Mouse (Mus musculus) neural tube, embryonic 13.5 days (tissue): ENCODE results near the gene Defb35. TPM values are rescaled to one million over a fixed set of nuclear protein-coding genes. Genes with fewer than 3 reads are reported as not detected.

Source experiments
- ATAC-seq: fragments of 200-750 bp; cut with Nextera tagmentation; 2 replicates; pipeline ENCODE4 v1.8.0; 2017; ENCODE audit warnings: low read depth, mild to moderate bottlenecking, moderate TSS enrichment, moderate library complexity
- H3K27ac ChIP-seq: fragments of 300-500 bp; sonication (generic); replicated peaks from 2 replicates; pipeline ENCODE4 v1.5.1; 2015; ENCODE audit warnings: moderate library complexity, mild to moderate bottlenecking, inconsistent platforms
- H3K27me3 ChIP-seq: fragments of 300-500 bp; sonication (generic); 2 replicates; pipeline ENCODE4 v1.6.1; 2015; ENCODE audit warnings: mild to moderate bottlenecking, inconsistent platforms
- H3K36me3 ChIP-seq: fragments of 300-500 bp; sonication (generic); 2 replicates; pipeline ENCODE4 v1.6.1; 2015; ENCODE audit warnings: mild to moderate bottlenecking, inconsistent platforms
- H3K4me1 ChIP-seq: fragments of 300-500 bp; sonication (generic); replicated peaks from 2 replicates; pipeline ENCODE4 v1.6.1; 2015; ENCODE audit warnings: inconsistent platforms
- H3K4me2 ChIP-seq: fragments of 300-500 bp; sonication (generic); 2 replicates; pipeline ENCODE4 v1.6.1; 2015; ENCODE audit warnings: inconsistent platforms, mild to moderate bottlenecking, moderate library complexity
- H3K4me3 ChIP-seq: fragments of 300-500 bp; sonication (generic); 2 replicates; pipeline ENCODE4 v1.5.1; 2015; ENCODE audit warnings: mild to moderate bottlenecking, inconsistent platforms
- H3K9ac ChIP-seq: fragments of 300-500 bp; sonication (generic); 2 replicates; pipeline ENCODE4 v1.6.1; 2015; ENCODE audit warnings: moderate library complexity, mild to moderate bottlenecking, inconsistent platforms
- H3K9me3 ChIP-seq: fragments of 300-500 bp; sonication (generic); 2 replicates; pipeline ENCODE4 v1.6.1; 2016; ENCODE audit warnings: inconsistent platforms
- WGBS: fragments of 180-500 bp; shearing (Covaris S2); methylation state at CpG from one replicate; pipeline ENCODE4 v1.1.7; 2015; 5-methylcytosine and 5-hydroxymethylcytosine counted together
- polyA plus RNA-seq: library from polyadenylated mRNA; unstranded; fragments of >200 nt; fragmentation: Nextera tagmentation; extraction: Ambion mirVana; gene quantifications from 2 replicates; pipeline ENCODE4 v1.2.1, GENCODE M21; 2015

The Defb35 gene
- polyA plus RNA-seq, 1 experiment from 2014 or later, result not detected

DNA sequence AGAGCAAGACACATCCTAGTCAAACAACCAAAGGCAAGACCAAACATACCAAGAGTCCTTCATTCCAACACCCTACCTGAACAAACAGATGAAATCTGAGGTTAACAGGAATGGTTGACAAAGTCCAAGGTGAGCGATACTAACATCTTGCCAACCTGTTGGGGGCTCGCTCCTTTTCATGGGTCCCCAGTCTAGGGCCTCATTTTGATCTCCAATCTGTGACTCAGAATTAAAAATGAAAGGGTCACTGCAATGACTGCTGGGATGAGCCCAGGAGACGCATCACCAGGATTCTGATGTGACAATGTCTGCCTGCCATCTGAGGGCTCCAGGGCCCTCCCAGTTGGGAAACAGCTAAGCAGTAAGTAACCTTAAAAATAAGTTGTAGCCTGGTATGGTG is 31.3 kb downstream of the Defb35 start, which contains the start of gene Ccdc70:
Gene Ccdc70 (plus strand): TSS at position 301 of the 400 bp plus-strand sequence.
- ATAC-seq, result no peak

GRCm38 (mm10) chr8:21978193-21978592 is 40.0 kb downstream of the Defb35 start:
- ATAC-seq, result no peak
- 63% methylated on average over 4 of the region's 4 CpGs for WGBS
- Histone ChIP-seq H3K9ac (no peak overlapping the region), H3K4me3 (no peak overlapping the region), H3K4me2 (no peak overlapping the region), H3K27me3 (no peaks in the 10 kb centered on the region), H3K4me1 (no peaks in the 10 kb centered on the region), H3K9me3 (no peaks in the 10 kb centered on the region), H3K27ac (no peak overlapping the region), H3K36me3 (no peaks in the 10 kb centered on the region)

More for the DNA sequence above, 31.3 kb downstream of the Defb35 start, which contains the start of gene Ccdc70:
- Histone ChIP-seq H3K9ac (no peak within 1 kb of the TSS), H3K4me2 (no peak within 1 kb of the TSS), H3K4me3 (no peak within 1 kb of the TSS), H3K4me1 (no peaks in the 10 kb centered on the region), H3K27ac (no peak within 1 kb of the TSS), H3K9me3 (no peaks in the 10 kb centered on the region), H3K27me3 (no peaks in the 10 kb centered on the region), H3K36me3 (no peaks in the 10 kb centered on the region)
- WGBS, result 96% methylated on average over 3 of the region's 3 CpGs

- Histone ChIP-seq H3K27me3 (no peaks in the 10 kb centered on the region), H3K9me3 (no peaks in the 10 kb centered on the region), H3K36me3 (no peaks in the 10 kb centered on the region), H3K4me2 (no peak overlapping the region), H3K27ac (no peak overlapping the region), H3K4me1 (no peaks in the 10 kb centered on the region), H3K9ac (no peak overlapping the region), H3K4me3 (no peak overlapping the region)
- 53% methylated on average over 8 of the region's 8 CpGs for WGBS
- ATAC-seq, result peak; percentile 63
Observed at GRCm38 (mm10) chr8:21981664-21982337, 43.6 kb downstream of the Defb35 start.

Other genes with a start within 250 kb of the Defb35 start
- gene AY761184, start 234.7 kb upstream of the Defb35 start, polyA plus RNA-seq, result not detected in 2 replicates
- gene Defa24, start 203.9 kb upstream of the Defb35 start, polyA plus RNA-seq, result not detected in 2 replicates
- not detected in 2 replicates for gene Defb50, start 114.8 kb upstream of the Defb35 start, polyA plus RNA-seq
- gene Defb2, start 98.4 kb upstream of the Defb35 start, polyA plus RNA-seq, result not detected in 2 replicates
- gene Defb10, start 79.5 kb upstream of the Defb35 start, polyA plus RNA-seq, result not detected in 2 replicates
- gene Defb9, start 52.9 kb upstream of the Defb35 start, polyA plus RNA-seq, result not detected in 2 replicates
- 6.7 TPM in 1 of 2 replicates, not detected in the other for gene Defb11, start 31.9 kb upstream of the Defb35 start, polyA plus RNA-seq
- not detected in 2 replicates for gene Defb15, start 5.6 kb upstream of the Defb35 start, polyA plus RNA-seq
- not detected in 2 replicates for gene Defb13, start 8.4 kb downstream of the Defb35 start, polyA plus RNA-seq
- gene Fam90a1a, start 20.4 kb downstream of the Defb35 start, polyA plus RNA-seq, result not detected in 2 replicates
- gene Ccdc70, start 31.4 kb downstream of the Defb35 start, polyA plus RNA-seq, result not detected in 2 replicates
- 0.99 and 1.3 TPM in 2 replicates for gene Atp7b, start 122.0 kb downstream of the Defb35 start, polyA plus RNA-seq
- gene Alg11, start 122.4 kb downstream of the Defb35 start, polyA plus RNA-seq, result 38.0 and 41.3 TPM in 2 replicates
- gene Nek5, start 186.7 kb downstream of the Defb35 start, polyA plus RNA-seq, result 0.17 and 0.32 TPM in 2 replicates
- gene Nek3, start 228.1 kb downstream of the Defb35 start, polyA plus RNA-seq, result 8.3 and 9.1 TPM in 2 replicates
- 15.5 and 20.4 TPM in 2 replicates for gene Ckap2, start 247.5 kb downstream of the Defb35 start, polyA plus RNA-seq